Mouse (Mus musculus): ENCODE measurements at regions not wholly inside any gene's neighbourhood (a gene's known extent, or its start where the extent isn't known, plus 50 kb on each side); places are given as distances from the start of the nearest gene placed in this dataset.

DNA sequence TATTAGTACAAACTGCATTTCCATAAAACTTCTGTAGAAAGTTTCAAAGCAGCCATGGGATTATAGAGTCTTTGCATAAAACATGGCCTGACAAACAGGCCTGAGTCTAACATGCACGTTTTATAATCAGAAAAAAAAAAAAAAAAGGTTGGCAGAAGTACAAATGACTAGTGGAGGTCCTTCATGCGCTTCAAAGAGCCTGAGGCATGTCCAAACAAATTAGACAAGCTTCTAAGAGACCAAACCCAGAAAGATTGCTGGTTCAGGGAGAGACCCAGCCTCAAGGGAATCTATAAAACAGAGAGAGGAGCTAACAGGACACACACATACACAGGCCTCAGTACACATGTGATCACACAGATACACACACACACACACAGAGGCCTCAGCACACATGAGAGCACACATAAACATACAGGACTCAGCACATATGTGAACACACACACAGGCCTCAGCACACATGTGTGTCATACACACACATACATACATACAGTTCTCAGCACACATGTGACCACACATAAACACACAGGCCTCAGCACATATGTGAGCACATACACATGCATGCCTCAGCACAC is 57.0 kb upstream of the Gnaq start:
- no peak for DNase-seq (ENCODE audit: low spot score in 2 of 2)

DNA sequence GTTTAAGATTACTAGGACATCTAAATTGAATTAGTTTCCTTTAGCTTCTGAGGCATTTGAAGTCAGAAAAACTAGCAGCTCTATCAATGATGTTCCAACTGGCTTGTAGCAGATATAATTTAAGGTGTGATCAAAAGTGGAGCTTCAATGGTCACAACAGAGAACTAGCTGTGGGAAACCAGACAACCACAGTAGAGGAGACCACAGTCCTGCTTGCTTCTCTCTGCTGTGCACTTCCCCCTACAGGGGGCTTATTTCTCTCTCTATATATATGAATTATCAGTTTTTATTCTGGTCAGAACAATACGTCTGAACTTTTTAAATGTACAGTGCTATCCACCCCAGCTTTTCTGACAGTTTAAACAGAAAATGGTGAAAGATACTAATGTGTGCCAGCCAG is 57.6 kb upstream of the Gnaq start:
- DNase-seq (ENCODE audit: low spot score in 2 of 2) = no peak

GRCm38 (mm10) chr19:16067314-16067713 is 65.3 kb upstream of the Gnaq start:
- no peak for DNase-seq (ENCODE audit: low spot score in 2 of 2)

GRCm38 (mm10) chr19:16064911-16065310 is 67.7 kb upstream of the Gnaq start:
- no peak for DNase-seq (ENCODE audit: low spot score in 2 of 2)

GRCm38 (mm10) chr19:16063916-16064580 is 68.6 kb upstream of the Gnaq start:
- DNase-seq (ENCODE audit: low spot score in 2 of 2) = peak; percentile 65 to 85

- no peak for DNase-seq (ENCODE audit: low spot score in 2 of 2)
Measured at GRCm38 (mm10) chr19:16063533-16063915, 69.1 kb upstream of the Gnaq start.

GRCm38 (mm10) chr19:16061821-16062220 is 70.8 kb upstream of the Gnaq start:
- DNase-seq (ENCODE audit: low spot score in 2 of 2) = no peak

- no peak for DNase-seq (ENCODE audit: low spot score in 2 of 2)
Measured at GRCm38 (mm10) chr19:16059026-16059425, 73.6 kb upstream of the Gnaq start.

DNA sequence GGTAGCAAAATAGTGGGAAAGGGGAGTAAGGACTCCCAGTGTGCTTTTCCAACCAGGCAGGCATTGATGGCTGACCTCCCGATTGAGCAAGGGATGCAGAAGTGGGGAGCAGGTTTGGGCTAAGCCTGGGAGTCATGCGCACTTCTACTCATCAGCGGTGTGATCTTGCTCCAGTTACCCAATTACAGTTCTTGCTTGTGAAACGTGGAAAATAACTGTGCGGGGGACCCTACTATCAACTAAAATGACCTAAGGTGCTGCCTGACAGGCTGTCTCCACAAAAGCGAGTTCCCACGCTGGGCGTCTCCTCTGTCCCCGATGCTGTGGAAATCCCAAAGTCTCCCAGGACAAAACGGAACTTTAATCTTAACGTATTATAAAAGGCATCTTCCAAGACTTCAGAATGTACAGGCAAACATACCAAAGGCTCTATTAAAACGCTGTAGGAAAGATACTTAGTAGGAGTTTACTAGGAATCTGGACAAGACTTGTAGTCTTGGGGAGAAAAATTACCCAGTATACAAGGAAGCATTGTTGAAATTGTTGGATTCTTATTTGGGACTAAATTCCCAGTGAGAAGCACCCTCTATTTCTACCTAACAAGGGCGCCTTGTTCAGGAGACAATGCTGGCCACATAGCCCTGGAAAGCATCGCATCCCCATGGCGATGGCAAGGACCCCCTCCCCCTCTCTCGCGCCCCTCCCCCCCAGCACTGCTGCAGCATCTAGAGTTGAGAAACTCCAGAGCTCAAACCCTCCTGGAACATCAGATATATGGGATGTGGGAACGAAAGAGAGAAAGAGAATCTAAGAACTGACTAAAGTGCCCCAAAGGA is 65.6 kb upstream of the Cep78 start:
- DNase-seq (ENCODE audit: low spot score in 2 of 2) = no peak

- DNase-seq (ENCODE audit: low spot score in 2 of 2) = no peak
Measured at GRCm38 (mm10) chr19:16049646-16050045, 64.9 kb upstream of the Cep78 start.

DNA sequence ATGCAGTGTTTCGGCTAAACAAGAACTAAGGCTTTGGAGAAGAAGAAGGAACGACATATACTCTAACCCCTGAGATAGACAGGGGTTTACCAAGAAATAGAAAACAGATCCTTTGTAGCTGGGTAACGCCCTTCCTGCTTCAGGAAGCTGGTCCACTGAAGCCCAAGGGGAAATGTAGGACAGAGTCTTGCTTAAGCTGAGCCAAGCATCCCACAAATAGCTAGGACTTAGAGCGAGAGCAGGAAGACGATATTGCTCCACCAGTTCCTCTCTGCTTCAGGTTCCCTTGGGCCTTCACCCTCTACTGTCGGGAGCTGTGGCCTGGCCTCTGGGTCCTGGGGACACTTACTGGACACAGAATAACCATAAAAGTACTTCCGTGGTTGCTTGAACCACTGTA is 62.2 kb upstream of the Cep78 start:
- DNase-seq (ENCODE audit: low spot score in 2 of 2) = no peak

GRCm38 (mm10) chr19:16045261-16045660 is 60.5 kb upstream of the Cep78 start:
- no peak for DNase-seq (ENCODE audit: low spot score in 2 of 2)

- DNase-seq (ENCODE audit: low spot score in 2 of 2) = no peak
Measured at GRCm38 (mm10) chr19:16044169-16044568, 59.4 kb upstream of the Cep78 start.

GRCm38 (mm10) chr19:16043007-16043406 is 58.2 kb upstream of the Cep78 start:
- DNase-seq (ENCODE audit: low spot score in 2 of 2) = no peak

- no peak for DNase-seq (ENCODE audit: low spot score in 2 of 2)
Measured at GRCm38 (mm10) chr19:16041891-16042290, 57.1 kb upstream of the Cep78 start.

DNA sequence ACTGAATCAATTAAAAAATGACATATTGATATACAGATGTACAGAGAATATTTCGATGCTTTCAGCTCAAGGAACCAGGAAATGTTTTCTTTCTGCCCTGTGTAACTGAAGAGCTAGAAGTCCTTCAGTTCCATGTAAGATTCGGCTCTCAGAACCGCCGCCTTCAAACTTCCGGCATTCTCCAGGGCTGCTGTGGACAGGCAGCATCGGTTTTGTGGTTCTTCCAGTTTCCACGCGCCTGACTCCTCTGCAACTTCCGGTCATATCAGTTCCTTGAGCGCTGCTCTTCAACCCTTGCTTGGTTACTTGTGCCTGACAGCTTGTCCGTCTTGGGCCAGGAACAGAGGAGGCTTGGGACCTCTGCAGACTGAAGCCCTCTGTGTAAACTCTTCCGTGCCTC is 53.0 kb upstream of the Cep78 start:
- no peak for DNase-seq (ENCODE audit: low spot score in 2 of 2)

All from spleen, postnatal 4 days (tissue).